Mouse (Mus musculus): ENCODE data around the gene Dpm2.
A peak's percentile ranks its signal among the peaks of the same experiment; 100 is the strongest.

DNA sequence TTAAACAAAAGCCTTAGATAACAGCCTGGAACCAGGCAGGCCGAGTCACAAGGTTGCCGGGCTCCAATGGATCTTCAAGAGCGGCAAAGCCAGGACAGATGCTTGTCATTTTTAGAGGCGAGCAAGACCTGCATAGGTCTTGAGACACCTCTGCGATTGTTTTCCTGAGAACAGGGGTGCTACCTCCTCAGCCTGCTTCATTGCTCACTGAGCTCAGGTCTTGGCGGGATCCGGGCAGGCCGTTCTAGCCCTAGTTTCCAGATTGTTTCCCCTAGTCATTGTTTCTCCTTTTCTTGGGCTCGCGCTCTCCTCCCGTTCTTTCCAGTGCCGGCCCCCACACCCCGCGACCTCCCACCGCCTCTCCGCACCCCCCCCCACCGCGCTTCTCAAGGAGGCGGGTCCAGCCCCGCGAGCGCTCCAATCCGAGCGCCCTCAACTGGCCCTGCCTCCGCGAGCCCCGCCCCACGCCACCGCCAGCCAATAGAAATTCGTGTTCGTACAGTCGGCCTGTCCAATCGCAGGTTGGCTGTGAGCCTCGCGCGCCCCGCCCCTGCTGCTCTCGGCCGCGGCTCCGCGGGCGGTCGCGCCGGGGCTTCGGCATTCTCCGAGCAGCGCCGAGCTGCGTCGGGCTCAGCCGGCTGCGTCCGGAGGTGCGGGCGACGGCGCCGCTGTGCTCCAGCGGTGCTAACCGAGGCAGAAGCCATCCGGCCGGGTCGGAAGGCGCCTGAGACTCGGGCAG lies 35.8 kb upstream of the Dpm2 start, which contains the start of gene Fam102a:
- TF ChIP-seq CTCF (IDR thresholded peaks at IDR 0.05; ENCODE audit: low read depth, low read length), result no peak
- peak; percentile 93 for TF ChIP-seq POLR2A (IDR thresholded peaks at IDR 0.05; ENCODE audit: extremely low read depth, insufficient read depth, low read length)

All from liver, adult 2 months (tissue).